Mouse (Mus musculus): Measurements from ENCODE around the gene Gatd1. TPM values are rescaled to one million over a fixed set of nuclear protein-coding genes. Genes with fewer than 3 reads are reported as not detected.

Gene Gatd1
- polyA plus RNA-seq, 1 experiment from 2014 or later: 50.4 TPM

GRCm38 (mm10) chr7:141394158-141394557 lies 19.8 kb downstream of the Gatd1 start:
- H3K36me3 ChIP-seq: peaks cover 32% of the 10 kb centered on the region
- no peaks in the 10 kb centered on the region for H3K9me3 ChIP-seq (replicated peaks)
- ATAC-seq (ENCODE audit: low FRiP score): no peak
- H3K9ac ChIP-seq (replicated peaks): no peak overlapping the region
- H3K4me1 ChIP-seq: peaks cover 16% of the 10 kb centered on the region
- H3K4me2 ChIP-seq: no peak overlapping the region
- no peak overlapping the region for H3K27ac ChIP-seq (replicated peaks)
- H3K27me3 ChIP-seq (replicated peaks): no peaks in the 10 kb centered on the region
- H3K4me3 ChIP-seq (replicated peaks): no peak overlapping the region
- WGBS: 90% methylated on average over 7 of the region's 7 CpGs

DNA sequence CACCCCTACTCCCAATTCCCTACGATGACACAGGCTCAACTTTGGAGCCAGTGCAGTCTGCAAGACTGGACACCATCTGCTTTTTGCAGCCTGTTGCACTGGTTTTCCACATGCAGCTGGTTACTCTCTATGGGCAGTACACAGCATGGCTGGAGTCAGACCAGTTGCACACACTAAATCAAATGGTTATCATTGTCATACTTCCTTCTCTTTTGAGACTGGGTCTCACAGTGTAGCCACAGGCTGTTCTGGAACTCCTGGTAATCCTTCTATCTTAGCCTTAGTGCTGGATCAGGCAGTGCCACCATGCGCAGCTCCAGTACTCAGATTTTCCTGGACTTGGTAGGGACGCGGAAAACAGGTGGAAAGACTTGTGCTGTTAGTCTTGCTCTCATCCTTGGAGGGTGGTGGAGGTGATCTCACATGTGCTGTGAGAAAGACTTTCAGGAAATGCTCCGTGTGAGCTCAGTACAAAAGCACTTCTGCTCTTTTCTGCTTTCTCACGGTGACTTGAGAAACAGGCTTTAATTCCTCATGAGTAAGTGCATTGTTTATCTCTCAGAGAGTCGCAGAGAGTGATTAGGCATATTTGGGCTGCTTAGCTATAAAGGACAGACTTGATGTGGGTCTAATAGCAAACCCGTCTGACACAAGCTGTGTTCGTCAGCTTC lies 21.2 kb downstream of the Gatd1 start:
- peak overlapping the region; percentile 95 for H3K4me2 ChIP-seq
- H3K4me3 ChIP-seq (replicated peaks): peak overlapping the region; percentile 79
- no peaks in the 10 kb centered on the region for H3K27me3 ChIP-seq (replicated peaks)
- ATAC-seq (ENCODE audit: low FRiP score): no peak
- H3K9me3 ChIP-seq (replicated peaks): no peaks in the 10 kb centered on the region
- WGBS: 30% methylated on average over 9 of the region's 9 CpGs
- H3K36me3 ChIP-seq: peaks cover 17% of the 10 kb centered on the region
- H3K27ac ChIP-seq (replicated peaks): peak overlapping the region; percentile 89
- peak overlapping the region; percentile 77 for H3K9ac ChIP-seq (replicated peaks)
- H3K4me1 ChIP-seq: peaks cover 16% of the 10 kb centered on the region

DNA sequence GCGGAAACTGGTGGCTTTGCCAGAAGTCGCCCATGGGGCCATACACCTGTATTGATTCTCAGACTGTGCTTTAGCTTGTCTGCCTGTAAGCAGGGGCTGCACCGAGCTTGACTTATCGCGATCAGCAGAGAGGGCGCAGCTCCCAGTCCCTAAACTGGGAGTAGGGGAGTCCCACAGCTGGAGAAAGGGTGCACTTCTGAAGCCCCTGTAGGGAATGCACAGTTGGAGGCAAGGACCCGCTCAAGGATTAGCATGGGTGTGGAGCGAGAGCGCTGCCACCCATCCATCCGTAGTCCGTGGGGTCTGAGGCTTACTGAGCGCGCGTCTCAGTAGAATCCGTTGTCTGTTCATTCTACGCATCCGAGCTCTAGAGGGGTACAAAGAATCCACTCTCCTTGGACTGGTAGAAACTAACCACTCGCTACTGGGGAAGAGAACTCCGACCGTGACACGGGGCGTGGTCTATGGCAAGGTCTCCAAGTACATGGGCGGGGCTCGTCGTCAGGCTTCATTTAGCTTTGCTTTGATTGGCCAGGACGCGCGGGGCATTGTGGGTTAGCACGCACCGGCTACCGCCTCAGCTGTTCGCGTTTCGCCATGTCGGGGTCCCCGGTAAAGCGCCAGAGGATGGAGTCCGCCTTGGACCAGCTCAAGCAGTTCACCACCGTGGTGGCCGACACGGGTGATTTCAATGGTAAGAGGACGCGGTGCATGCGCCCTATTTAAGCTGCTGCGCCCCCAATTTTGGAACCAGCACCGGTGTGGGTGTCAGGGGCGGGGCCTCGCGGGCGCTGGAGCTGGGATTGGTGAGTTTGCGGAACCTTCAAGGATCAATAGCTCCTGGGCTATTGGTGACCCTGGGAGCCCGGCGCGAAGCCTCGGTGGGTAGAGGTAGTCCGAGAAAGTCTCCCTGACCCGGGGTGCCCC lies 22.0 kb downstream of the Gatd1 start, which contains the start of gene Taldo1:
Gene Taldo1 (plus strand): TSS at position 575 of the 927 bp plus-strand sequence.
- peaks cover 13% of the 10 kb centered on the region for H3K36me3 ChIP-seq
- H3K27me3 ChIP-seq (replicated peaks): no peaks in the 10 kb centered on the region
- H3K27ac ChIP-seq (replicated peaks): peak within 1 kb of the TSS; percentile 89
- H3K9me3 ChIP-seq (replicated peaks): no peaks in the 10 kb centered on the region
- peak within 1 kb of the TSS; percentile 95 for H3K4me2 ChIP-seq
- H3K9ac ChIP-seq (replicated peaks): peak within 1 kb of the TSS; percentile 77
- WGBS: under 1% methylated on average over 57 of the region's 57 CpGs
- peaks cover 16% of the 10 kb centered on the region for H3K4me1 ChIP-seq
- peak within 1 kb of the TSS; percentile 79 for H3K4me3 ChIP-seq (replicated peaks)
- peak; percentile 94 for ATAC-seq (ENCODE audit: low FRiP score)

- Histone ChIP-seq H3K4me2 (peak overlapping the region; percentile 95; the same call in 1 of the 2 replicates), H3K4me3 (replicated peaks) (no peak overlapping the region), H3K27me3 (replicated peaks) (no peaks in the 10 kb centered on the region), H3K4me1 (peaks cover 16% of the 10 kb centered on the region), H3K36me3 (0 out of 2 replicates have a peak, but pooled peaks cover under 1% of the 10 kb centered on the region), H3K27ac (replicated peaks) (no peak overlapping the region), H3K9me3 (replicated peaks) (no peaks in the 10 kb centered on the region), H3K9ac (replicated peaks) (no peak overlapping the region)
- WGBS: 62% methylated on average over 9 of the region's 9 CpGs
- no peak for ATAC-seq (ENCODE audit: low FRiP score)
These were observed 23.3 kb downstream of the Gatd1 start for GRCm38 (mm10) chr7:141390326-141391259.

- Histone ChIP-seq H3K36me3 (no peaks in the 10 kb centered on the region), H3K4me2 (no peak overlapping the region), H3K27ac (replicated peaks) (no peak overlapping the region), H3K4me1 (peaks cover 14% of the 10 kb centered on the region), H3K4me3 (replicated peaks) (no peak overlapping the region), H3K9me3 (replicated peaks) (no peaks in the 10 kb centered on the region), H3K9ac (replicated peaks) (no peak overlapping the region), H3K27me3 (replicated peaks) (no peaks in the 10 kb centered on the region)
- 48% methylated on average over 3 of the region's 3 CpGs for WGBS
- no peak for ATAC-seq (ENCODE audit: low FRiP score)
These were observed 25.3 kb downstream of the Gatd1 start for GRCm38 (mm10) chr7:141388487-141389109.

DNA sequence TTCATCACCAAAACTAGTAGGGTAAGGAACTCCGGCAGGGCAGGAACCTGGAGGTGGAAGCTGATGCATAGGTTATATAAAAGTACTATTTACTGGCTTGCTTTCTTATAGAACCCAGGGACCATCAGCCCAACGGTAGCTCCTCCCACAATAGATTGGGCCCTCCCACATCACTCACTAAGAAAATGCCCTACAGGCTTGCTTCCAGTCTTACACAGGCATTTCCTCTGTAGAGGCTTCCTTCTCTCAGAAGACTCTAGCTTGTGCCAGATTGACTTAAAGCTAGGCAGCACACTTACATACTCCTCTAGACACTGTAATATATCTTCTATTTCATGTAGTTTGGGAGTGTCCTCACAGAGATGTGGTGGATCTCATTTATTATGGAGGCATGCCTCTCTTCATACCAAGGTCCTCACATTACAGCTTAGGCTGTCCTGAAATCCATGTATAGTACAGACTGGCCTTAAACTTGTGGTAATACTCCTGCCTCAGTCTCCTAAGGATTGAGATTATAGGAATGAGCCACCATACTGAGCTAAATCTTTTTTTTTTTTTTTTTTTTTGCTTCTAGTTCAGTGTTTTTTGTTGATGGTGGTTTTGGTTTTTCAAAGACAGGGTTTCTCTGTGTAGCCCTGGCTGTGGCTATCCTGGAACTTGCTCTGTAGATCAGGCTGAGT lies 26.0 kb downstream of the Gatd1 start:
- no peak overlapping the region for H3K4me3 ChIP-seq (replicated peaks)
- no peak overlapping the region for H3K4me2 ChIP-seq
- no peaks in the 10 kb centered on the region for H3K9me3 ChIP-seq (replicated peaks)
- H3K27ac ChIP-seq (replicated peaks): no peak overlapping the region
- no peak overlapping the region for H3K9ac ChIP-seq (replicated peaks)
- H3K36me3 ChIP-seq: no peaks in the 10 kb centered on the region
- WGBS: 60% methylated on average over 2 of the region's 2 CpGs
- peaks cover 10% of the 10 kb centered on the region for H3K4me1 ChIP-seq
- no peak for ATAC-seq (ENCODE audit: low FRiP score)
- H3K27me3 ChIP-seq (replicated peaks): no peaks in the 10 kb centered on the region

- Histone ChIP-seq H3K9me3 (replicated peaks) (no peaks in the 10 kb centered on the region), H3K27me3 (replicated peaks) (no peaks in the 10 kb centered on the region), H3K4me1 (no peaks in the 10 kb centered on the region), H3K36me3 (no peaks in the 10 kb centered on the region), H3K27ac (replicated peaks) (no peak overlapping the region), H3K4me3 (replicated peaks) (no peak overlapping the region), H3K9ac (replicated peaks) (no peak overlapping the region), H3K4me2 (no peak overlapping the region)
- ATAC-seq (ENCODE audit: low FRiP score): no peak
- WGBS: 73% methylated on average over 4 of the region's 4 CpGs
These were observed 32.7 kb downstream of the Gatd1 start for GRCm38 (mm10) chr7:141381068-141381835.

DNA sequence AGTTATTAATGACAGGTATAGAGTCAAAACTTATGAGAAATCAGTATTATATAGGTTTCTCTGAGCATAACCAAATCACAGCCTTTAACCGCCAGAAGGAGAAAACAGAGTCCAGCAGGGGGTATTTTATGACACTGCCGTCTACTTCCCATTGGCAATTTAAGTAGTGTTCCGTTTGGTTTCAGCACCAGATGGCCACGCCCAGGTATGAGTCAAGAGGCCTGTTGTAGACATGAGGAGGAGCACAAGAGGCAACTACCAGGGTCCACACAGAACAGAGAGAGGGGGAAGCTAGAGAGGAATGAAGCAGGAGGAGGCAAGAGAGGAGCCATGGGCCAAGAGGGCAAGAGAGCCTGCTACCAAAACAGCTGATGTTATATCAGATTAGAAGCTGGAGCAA lies 34.4 kb downstream of the Gatd1 start:
- 34% methylated on average over 4 of the region's 4 CpGs for WGBS
- no peak overlapping the region for H3K9ac ChIP-seq (replicated peaks)
- H3K27me3 ChIP-seq (replicated peaks): no peaks in the 10 kb centered on the region
- no peaks in the 10 kb centered on the region for H3K4me1 ChIP-seq
- H3K36me3 ChIP-seq: no peaks in the 10 kb centered on the region
- H3K4me2 ChIP-seq: no peak overlapping the region
- H3K27ac ChIP-seq (replicated peaks): no peak overlapping the region
- H3K4me3 ChIP-seq (replicated peaks): no peak overlapping the region
- no peak for ATAC-seq (ENCODE audit: low FRiP score)
- no peaks in the 10 kb centered on the region for H3K9me3 ChIP-seq (replicated peaks)

- no peak overlapping the region for H3K27ac ChIP-seq (replicated peaks)
- H3K9ac ChIP-seq (replicated peaks): no peak overlapping the region
- H3K4me1 ChIP-seq: no peaks in the 10 kb centered on the region
- H3K9me3 ChIP-seq (replicated peaks): no peaks in the 10 kb centered on the region
- no peak overlapping the region for H3K4me3 ChIP-seq (replicated peaks)
- no peak overlapping the region for H3K4me2 ChIP-seq
- H3K27me3 ChIP-seq (replicated peaks): no peaks in the 10 kb centered on the region
- H3K36me3 ChIP-seq: no peaks in the 10 kb centered on the region
- no peak for ATAC-seq (ENCODE audit: low FRiP score)
These were observed 39.5 kb downstream of the Gatd1 start for GRCm38 (mm10) chr7:141374399-141374798.

DNA sequence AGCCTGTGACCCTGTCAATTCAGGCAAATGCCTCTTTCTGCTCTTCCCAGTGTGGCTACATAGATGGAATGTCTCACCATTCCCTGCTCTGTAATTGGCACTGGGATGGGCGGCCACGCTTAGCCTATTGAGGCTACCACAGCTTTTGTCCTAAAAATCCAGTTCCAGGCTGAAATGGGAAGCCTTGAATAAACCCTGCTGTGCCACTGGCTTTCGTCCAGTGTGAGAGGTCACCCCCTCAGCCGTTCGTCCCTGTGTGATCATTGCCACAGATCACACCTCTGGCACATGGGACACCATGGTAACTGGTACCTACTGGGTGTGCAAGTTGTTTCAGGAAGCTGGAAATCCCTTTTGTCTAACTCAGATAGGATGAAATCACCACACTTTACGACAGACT lies 40.3 kb downstream of the Gatd1 start:
- Histone ChIP-seq H3K4me3 (replicated peaks) (no peak overlapping the region), H3K27me3 (replicated peaks) (no peaks in the 10 kb centered on the region), H3K9ac (replicated peaks) (no peak overlapping the region), H3K4me2 (no peak overlapping the region), H3K4me1 (no peaks in the 10 kb centered on the region), H3K36me3 (no peaks in the 10 kb centered on the region), H3K27ac (replicated peaks) (no peak overlapping the region), H3K9me3 (replicated peaks) (no peaks in the 10 kb centered on the region)
- 32% methylated on average over 6 of the region's 6 CpGs for WGBS
- no peak for ATAC-seq (ENCODE audit: low FRiP score)

All from neural tube, embryonic 15.5 days (tissue).